Mouse (Mus musculus): ENCODE measurements around the gene Vps52. TPM values are rescaled to one million over a fixed set of nuclear protein-coding genes. Genes with fewer than 3 reads are reported as not detected.
"Not testable (repeated sequence)": the region's sequence is repeated elsewhere in the genome, so short reads cannot be mapped to it uniquely, and the experiment has no call there.

Gene Vps52
- polyA plus RNA-seq, 1 experiment: 142 TPM

DNA sequence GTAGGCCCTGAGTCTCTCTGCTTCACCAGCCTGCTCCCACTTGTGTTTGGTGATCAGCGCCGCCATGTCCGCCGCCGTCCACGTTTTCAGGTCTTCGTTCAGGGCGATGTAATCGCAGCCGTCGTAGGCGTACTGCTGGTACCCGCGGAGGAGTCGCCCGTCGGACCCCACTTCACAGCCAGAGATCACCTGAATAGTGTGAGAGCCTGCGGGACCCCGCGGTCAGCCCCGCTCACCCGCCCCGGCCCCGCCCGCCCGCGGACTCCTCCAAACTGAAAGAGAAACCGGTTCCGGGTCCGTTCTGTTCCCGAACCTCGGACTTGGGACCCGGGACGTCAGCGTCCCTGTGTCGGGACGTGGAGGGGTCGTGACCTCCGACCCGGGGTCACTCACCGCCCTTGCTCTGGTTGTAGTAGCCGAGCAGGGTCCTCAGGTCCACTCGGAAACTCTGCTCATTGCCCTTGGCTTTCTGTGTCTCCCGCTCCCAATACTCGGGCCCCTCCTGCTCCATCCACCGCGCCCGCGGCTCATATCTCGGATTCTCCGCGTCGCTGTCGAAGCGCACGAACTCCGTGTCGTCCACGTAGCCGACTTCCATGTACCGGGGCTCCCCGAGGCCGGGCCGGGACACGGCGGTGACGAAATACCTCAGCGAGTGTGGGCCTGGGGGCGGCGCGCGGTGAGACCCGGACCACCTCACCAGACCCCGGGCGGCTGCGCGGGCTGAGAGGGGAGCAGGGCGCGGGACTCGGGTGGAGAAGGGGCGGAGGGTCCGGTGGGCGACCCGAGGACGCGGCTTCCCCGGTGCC, 43.9 kb downstream of the Vps52 start:
- no peaks in the 10 kb centered on the region for H3K4me1 ChIP-seq (replicated peaks; ENCODE audit: control insufficient read depth, insufficient read depth, low read length)
- H3K36me3 ChIP-seq (ENCODE audit: control insufficient read depth, insufficient read depth, low read length): no peaks in the 10 kb centered on the region
- H3K27ac ChIP-seq (ENCODE audit: control insufficient read depth, insufficient read depth, low read length): no peak overlapping the region
- no peak for TF ChIP-seq CTCF (IDR thresholded peaks at IDR 0.05; ENCODE audit: borderline replicate concordance, control insufficient read depth, extremely low read depth, insufficient read depth, low read length, poor library complexity)
- no peak for TF ChIP-seq POLR2A (IDR thresholded peaks at IDR 0.05; ENCODE audit: control insufficient read depth, extremely low read depth, insufficient read depth, low read length, poor library complexity)
- no peak for DNase-seq
- under 1% methylated on average over 87 of the region's 87 CpGs for WGBS
- peak overlapping the region; percentile 82 for H3K4me3 ChIP-seq (ENCODE audit: control insufficient read depth, insufficient read depth, low read length)
- no peaks in the 10 kb centered on the region for H3K27me3 ChIP-seq (ENCODE audit: control insufficient read depth, insufficient read depth, low read length)

DNA sequence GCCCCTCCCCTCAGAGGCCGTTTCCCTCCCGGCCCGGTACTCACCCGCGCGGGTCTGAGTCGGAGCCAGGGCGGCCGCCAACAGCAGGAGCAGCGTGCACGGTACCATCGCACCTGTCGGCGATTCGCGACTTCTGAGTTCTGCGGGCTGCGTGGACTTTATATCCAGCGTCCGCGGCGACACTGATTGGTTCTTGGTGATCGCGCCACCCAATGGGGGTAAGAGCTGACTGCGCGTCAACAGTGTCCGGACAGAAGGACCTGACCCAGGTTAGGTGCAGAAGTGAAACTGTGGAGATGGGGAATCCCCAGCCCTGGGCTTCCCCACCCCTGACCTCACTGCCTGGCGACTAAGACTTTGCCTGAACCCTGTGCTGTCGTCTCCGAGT, 44.5 kb downstream of the Vps52 start, which contains the start of gene H2-K1:
H2-K1 (minus strand) TSS at position 198 of the 388 bp plus-strand sequence.
- Histone ChIP-seq H3K27me3 (ENCODE audit: control insufficient read depth, insufficient read depth, low read length) (no peaks in the 10 kb centered on the region), H3K4me1 (replicated peaks; ENCODE audit: control insufficient read depth, insufficient read depth, low read length) (no peaks in the 10 kb centered on the region), H3K27ac (ENCODE audit: control insufficient read depth, insufficient read depth, low read length) (peak within 1 kb of the TSS; percentile 48; the same call in 1 of the 2 replicates), H3K36me3 (ENCODE audit: control insufficient read depth, insufficient read depth, low read length) (no peaks in the 10 kb centered on the region), H3K4me3 (ENCODE audit: control insufficient read depth, insufficient read depth, low read length) (peak within 1 kb of the TSS; percentile 82)
- WGBS: under 1% methylated on average over 30 of the region's 30 CpGs
- DNase-seq: peak; percentile 84
- TF ChIP-seq POLR2A (IDR thresholded peaks at IDR 0.05; ENCODE audit: control insufficient read depth, extremely low read depth, insufficient read depth, low read length, poor library complexity) (peak; percentile 94), CTCF (IDR thresholded peaks at IDR 0.05; ENCODE audit: borderline replicate concordance, control insufficient read depth, extremely low read depth, insufficient read depth, low read length, poor library complexity) (0 out of 2 replicates have a peak, but pooled peaks have one; percentile 14)

DNA sequence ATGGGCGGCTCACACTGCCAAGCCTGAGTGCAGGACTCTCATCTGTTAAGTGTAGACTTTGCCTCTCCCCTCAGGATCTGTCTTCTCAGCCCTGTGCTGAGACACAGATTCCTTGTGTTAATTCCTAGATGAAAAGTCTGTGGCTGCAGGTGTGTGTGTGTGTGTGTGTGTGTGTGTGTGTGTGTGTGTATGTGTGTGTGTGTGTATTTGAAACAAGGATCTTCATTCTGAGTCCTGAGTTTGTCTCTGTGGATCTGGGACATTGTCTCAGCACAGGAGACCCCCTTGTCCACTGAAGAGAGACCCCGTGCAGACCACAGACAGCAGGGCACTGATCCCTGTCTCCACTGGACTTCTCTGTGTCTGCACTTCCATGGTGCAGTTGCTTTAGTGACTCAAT, 45.2 kb downstream of the Vps52 start:
- not testable (repeated sequence) for H3K4me1 ChIP-seq (replicated peaks; ENCODE audit: control insufficient read depth, insufficient read depth, low read length); H3K36me3 ChIP-seq (ENCODE audit: control insufficient read depth, insufficient read depth, low read length); H3K27me3 ChIP-seq (ENCODE audit: control insufficient read depth, insufficient read depth, low read length); DNase-seq
- 37% methylated on average over 2 of the region's 2 CpGs for WGBS
- H3K27ac ChIP-seq (ENCODE audit: control insufficient read depth, insufficient read depth, low read length): peak overlapping the region; percentile 48; the same call in 1 of the 2 replicates
- H3K4me3 ChIP-seq (ENCODE audit: control insufficient read depth, insufficient read depth, low read length): peak overlapping the region; percentile 82; the same call in 1 of the 2 replicates

DNA sequence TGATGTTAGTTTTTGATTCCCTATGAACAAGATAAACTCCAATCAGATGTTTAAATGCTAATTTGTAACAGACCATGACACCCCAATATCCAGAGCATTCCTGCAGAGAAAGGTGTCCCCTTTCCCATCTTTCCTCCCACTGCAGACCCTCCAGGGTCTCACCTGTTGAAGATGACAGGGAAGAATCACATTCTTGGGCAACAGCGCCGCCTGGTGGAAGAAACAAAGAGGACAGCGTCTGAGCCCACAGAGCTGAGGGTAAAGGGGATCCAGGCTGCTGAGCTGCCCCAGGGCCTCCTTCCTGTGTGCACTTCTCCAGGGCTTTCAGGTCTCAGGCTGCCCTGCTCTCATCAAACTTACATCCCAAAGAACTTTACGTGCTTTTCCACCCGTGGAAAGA, 47.8 kb downstream of the Vps52 start:
- peak; percentile 70 for DNase-seq
- WGBS: 11% methylated on average over 5 of the region's 5 CpGs
- no peaks in the 10 kb centered on the region for H3K36me3 ChIP-seq (ENCODE audit: control insufficient read depth, insufficient read depth, low read length)
- no peaks in the 10 kb centered on the region for H3K4me1 ChIP-seq (replicated peaks; ENCODE audit: control insufficient read depth, insufficient read depth, low read length)
- no peaks in the 10 kb centered on the region for H3K27me3 ChIP-seq (ENCODE audit: control insufficient read depth, insufficient read depth, low read length)
- no peak overlapping the region for H3K27ac ChIP-seq (ENCODE audit: control insufficient read depth, insufficient read depth, low read length)
- H3K4me3 ChIP-seq (ENCODE audit: control insufficient read depth, insufficient read depth, low read length): no peak overlapping the region
- TF ChIP-seq POLR2A (IDR thresholded peaks at IDR 0.05; ENCODE audit: control insufficient read depth, extremely low read depth, insufficient read depth, low read length, poor library complexity): no peak
- peak; percentile 77; the same call in 1 of the 2 replicates for TF ChIP-seq CTCF (IDR thresholded peaks at IDR 0.05; ENCODE audit: borderline replicate concordance, control insufficient read depth, extremely low read depth, insufficient read depth, low read length, poor library complexity)

DNA sequence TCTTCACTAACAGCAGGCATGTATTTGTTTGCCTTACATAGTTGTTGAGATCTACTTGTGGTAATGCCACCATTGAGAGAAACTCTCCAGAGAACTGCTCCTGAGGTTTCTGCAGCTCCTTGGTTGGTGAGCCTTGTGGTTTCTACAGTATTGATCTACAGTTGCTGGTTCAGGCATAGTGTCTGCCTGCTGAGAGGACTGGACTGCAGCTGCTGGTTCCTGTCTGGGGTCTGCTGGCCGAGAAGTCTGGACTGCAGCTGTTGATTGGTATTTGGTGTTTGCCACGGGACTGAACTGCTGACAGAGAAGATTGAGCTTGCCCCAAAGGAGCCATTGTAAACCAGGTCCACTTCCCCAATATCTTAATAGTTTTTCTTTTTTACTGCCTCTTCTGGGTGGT, 51.0 kb downstream of the Vps52 start:
- H3K4me1 ChIP-seq (replicated peaks; ENCODE audit: control insufficient read depth, insufficient read depth, low read length): no peaks in the 10 kb centered on the region
- WGBS: 59% methylated on average over 2 of the region's 2 CpGs
- no peaks in the 10 kb centered on the region for H3K36me3 ChIP-seq (ENCODE audit: control insufficient read depth, insufficient read depth, low read length)
- TF ChIP-seq CTCF (IDR thresholded peaks at IDR 0.05; ENCODE audit: borderline replicate concordance, control insufficient read depth, extremely low read depth, insufficient read depth, low read length, poor library complexity) (no peak), POLR2A (IDR thresholded peaks at IDR 0.05; ENCODE audit: control insufficient read depth, extremely low read depth, insufficient read depth, low read length, poor library complexity) (no peak)
- no peak for DNase-seq
- H3K27ac ChIP-seq (ENCODE audit: control insufficient read depth, insufficient read depth, low read length): no peak overlapping the region
- no peak overlapping the region for H3K4me3 ChIP-seq (ENCODE audit: control insufficient read depth, insufficient read depth, low read length)
- no peaks in the 10 kb centered on the region for H3K27me3 ChIP-seq (ENCODE audit: control insufficient read depth, insufficient read depth, low read length)

DNA sequence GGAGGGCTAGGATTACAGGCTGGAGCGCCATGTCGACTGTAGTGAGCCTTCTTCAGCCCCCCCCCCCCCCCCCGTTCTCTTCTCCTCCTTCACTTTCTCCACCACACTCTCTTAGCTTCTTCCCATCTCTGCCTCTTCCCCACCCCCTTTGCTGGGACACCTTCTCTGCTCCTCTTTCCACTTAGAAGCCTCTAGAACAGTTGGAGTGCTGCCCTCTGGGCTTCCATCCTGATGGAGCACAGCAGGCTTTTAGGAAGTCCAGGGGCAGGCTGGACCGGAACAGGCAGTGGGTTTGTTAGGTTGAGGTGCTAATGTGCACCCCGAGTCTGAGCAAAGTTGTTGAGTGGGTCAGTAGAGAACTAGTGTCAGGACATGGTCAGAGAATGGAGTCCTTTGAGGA, 54.5 kb downstream of the Vps52 start:
- 82% methylated on average over 5 of the region's 5 CpGs for WGBS
- H3K36me3 ChIP-seq (ENCODE audit: control insufficient read depth, insufficient read depth, low read length): no peaks in the 10 kb centered on the region
- no peaks in the 10 kb centered on the region for H3K27me3 ChIP-seq (ENCODE audit: control insufficient read depth, insufficient read depth, low read length)
- H3K4me1 ChIP-seq (replicated peaks; ENCODE audit: control insufficient read depth, insufficient read depth, low read length): no peaks in the 10 kb centered on the region
- no peak for TF ChIP-seq CTCF (IDR thresholded peaks at IDR 0.05; ENCODE audit: borderline replicate concordance, control insufficient read depth, extremely low read depth, insufficient read depth, low read length, poor library complexity)
- TF ChIP-seq POLR2A (IDR thresholded peaks at IDR 0.05; ENCODE audit: control insufficient read depth, extremely low read depth, insufficient read depth, low read length, poor library complexity): no peak
- no peak overlapping the region for H3K4me3 ChIP-seq (ENCODE audit: control insufficient read depth, insufficient read depth, low read length)
- no peak for DNase-seq
- H3K27ac ChIP-seq (ENCODE audit: control insufficient read depth, insufficient read depth, low read length): no peak overlapping the region
